Mouse (Mus musculus) left cerebral cortex, adult 9 months (tissue): ENCODE measurements around the gene Ttc32.
A peak's percentile ranks its signal among the peaks of the same experiment; 100 is the strongest.
"Not testable (repeated sequence)": the region's sequence is repeated elsewhere in the genome, so short reads cannot be mapped to it uniquely, and the experiment has no call there.

Source experiments
- DNase-seq, 2 experiments: peaks; one replicate each; pipeline ENCODE4 v3.0.0; 2022; ENCODE audit warnings: low spot score in 2 of 2

Ttc32 gene

DNA sequence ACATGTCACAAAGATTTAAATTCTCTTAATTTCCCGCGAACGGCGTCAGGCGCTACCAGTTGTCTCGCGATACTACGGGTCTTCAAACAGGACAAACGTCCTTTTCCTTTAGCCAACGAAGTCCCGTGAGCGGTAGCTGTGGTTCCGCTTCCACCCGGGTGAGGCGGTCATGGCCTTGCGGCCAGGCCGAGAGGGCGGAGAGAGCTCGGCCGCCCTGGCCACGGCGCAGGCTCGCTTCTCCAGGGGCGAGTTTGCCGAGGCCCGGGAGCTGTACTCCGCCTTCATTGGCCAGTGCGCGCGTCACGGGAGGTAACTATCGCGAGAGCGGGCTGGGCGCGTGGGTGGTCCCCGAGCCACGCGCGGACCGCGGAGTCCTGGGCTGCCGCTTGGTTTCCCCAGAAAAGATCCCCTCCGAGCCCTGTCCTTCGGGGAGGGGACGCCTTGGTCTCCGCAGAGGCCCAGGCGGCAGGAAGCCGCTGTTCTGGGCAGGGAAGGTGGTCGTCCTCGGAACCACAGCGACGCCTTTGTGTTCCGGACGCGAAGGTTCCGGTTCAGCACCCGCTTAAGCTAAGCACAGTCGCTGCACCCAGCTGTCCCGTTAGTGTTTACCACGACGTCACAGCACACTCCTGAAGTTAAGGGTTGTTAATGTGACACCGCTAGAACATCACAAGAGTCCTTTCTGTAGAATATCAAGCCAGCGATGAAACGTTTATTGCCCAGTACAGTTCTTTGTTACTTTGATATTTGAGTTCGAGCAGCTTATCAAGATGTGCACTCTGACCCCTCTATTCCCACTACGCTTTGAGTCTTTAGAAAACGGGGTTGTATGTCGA lies at the start of gene Ttc32:
Ttc32 (plus strand) TSS at position 110 of the 836 bp plus-strand sequence.
- DNase-seq = peak; percentile 81 to 96

GRCm38 (mm10) chr12:8993231-8993630 lies 36.6 kb upstream of the Ttc32 start:
- no peak for DNase-seq

- DNase-seq = no peak
Measured at GRCm38 (mm10) chr12:8998318-8998717, 31.5 kb upstream of the Ttc32 start.

- peak in 1 of 2 experiments; percentile 60 for DNase-seq
Measured at GRCm38 (mm10) chr12:9002038-9002648, 27.7 kb upstream of the Ttc32 start.

- DNase-seq = no peak
Measured at GRCm38 (mm10) chr12:9007146-9007545, 22.7 kb upstream of the Ttc32 start.

- DNase-seq = no peak
Measured at GRCm38 (mm10) chr12:9007811-9008210, 22.0 kb upstream of the Ttc32 start.

- no peak for DNase-seq
Measured at GRCm38 (mm10) chr12:9010311-9010710, 19.5 kb upstream of the Ttc32 start.

GRCm38 (mm10) chr12:9016376-9016775 lies 13.4 kb upstream of the Ttc32 start:
- DNase-seq = no peak

- DNase-seq = no peak
Measured at GRCm38 (mm10) chr12:9020431-9020830, 9.4 kb upstream of the Ttc32 start.

DNA sequence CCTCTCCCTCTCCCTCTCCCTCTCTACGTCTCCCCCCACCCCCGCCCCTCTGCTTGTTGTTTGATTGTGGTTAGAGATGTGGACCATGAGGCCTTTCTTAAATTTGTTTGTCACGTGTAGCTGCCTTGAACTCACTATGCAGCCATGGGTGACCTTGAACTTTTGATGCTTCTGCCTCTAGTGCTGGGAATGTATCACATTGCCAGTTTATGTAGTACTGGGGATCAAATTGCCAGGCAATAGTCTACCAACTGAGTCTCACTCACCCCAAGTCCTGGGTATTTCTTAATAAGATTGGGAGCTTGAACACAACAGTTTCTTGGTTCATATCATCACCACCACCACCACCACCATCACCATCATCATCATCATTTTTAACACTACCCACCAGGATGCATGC lies 8.8 kb upstream of the Ttc32 start:
- no peak for DNase-seq

DNA sequence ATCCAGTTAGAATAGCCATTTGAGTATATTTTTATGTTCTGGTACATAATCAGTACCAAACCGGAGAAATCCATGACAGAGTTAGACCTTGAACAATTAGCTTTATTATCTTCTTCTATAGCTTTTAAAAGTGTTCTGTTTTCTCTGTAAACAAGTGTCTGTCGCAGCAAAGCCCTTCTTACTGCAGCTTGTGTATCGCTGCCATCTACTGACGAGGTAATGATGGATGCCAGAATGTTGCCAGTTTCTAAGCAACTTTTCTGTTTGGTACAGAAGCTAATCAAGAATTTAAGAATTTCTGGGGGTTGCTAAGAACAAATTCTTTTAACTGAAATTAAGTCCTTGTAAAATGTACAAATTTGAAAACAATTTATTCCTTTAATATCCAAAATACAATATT lies 6.8 kb upstream of the Ttc32 start:
- DNase-seq = no peak

GRCm38 (mm10) chr12:9024071-9024470 lies 5.7 kb upstream of the Ttc32 start:
- DNase-seq = no peak

DNA sequence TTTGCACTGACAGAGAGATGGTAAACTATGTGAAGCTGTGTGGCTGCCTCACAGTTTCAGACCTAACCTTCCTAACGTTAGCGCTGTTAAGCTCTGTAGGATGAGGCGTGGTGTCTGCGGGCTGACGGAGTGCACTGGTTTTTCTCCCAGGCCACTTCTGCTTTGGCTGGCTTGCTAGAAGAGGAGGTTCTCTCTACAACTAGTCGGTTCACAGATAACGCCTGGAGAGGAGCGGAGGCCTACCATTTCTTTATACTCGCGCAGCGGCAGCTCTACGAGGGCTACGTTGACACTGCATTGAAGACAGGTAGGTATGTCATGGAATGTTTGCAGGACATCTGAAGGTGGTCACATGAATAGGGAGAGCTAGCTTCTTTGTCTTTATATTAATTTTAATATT lies 5.1 kb upstream of the Ttc32 start:
- no peak for DNase-seq

DNA sequence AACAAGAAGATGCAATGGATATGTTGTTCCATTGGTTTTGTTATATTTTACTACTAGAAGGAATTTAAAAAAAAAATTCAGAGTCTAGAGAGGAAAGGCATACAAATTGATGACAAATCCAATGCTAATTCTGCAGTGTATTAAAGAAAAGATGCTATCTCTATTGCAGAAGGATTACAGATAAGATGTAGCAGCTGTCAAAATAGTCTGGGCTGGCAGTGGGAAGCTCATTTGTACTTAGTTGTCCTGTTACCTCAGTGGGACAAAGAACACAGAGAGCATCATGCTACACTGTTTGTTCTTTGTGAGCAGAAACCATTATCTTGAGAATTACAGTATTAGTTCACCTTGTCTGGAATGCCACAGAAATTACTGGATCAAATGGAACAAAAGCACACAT lies 3.0 kb upstream of the Ttc32 start:
- DNase-seq = no peak

- DNase-seq = not testable (repeated sequence)
Measured at GRCm38 (mm10) chr12:9028816-9029215, 981 bp upstream of the Ttc32 start.

DNA sequence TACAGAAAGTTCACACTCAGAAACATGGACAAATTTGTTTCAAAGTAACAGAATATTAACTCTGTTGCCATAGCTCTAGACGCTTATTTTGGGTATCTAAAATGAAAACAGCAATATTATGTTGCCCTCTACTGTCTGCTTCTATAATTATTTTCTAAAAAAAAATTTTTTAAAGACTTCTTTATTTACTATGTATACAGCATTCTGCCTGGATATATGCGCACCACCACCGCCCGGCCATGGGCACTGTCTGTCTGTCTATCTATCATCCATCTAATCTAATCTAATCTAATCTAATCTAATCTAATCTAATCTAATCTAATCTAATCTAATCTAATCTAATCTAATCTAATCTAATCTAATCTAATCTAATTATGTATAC lies 300 bp upstream of the Ttc32 start:
- DNase-seq = no peak

GRCm38 (mm10) chr12:9031166-9031565 lies 1.4 kb downstream of the Ttc32 start:
- no peak for DNase-seq

- no peak for DNase-seq
Measured at GRCm38 (mm10) chr12:9033140-9033539, 3.3 kb downstream of the Ttc32 start.

DNA sequence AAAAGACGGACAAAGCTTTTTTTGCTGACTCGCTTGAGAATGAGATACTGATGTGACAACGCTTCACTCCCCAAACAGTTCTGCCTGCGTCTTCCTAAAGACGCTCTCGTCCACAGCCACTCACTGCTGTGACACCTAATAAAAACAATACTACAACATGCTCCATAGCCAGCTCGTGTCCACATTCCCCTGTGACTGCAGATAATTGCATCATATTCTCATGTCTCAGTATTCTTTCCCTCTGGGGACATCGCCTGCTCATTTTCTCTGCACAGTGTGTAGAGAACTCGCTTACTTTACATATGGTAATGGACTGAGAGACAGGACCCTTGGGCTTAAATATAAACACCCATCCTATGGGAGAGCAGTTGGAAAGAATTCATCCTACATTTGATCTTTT lies 6.6 kb downstream of the Ttc32 start:
- no peak for DNase-seq

- DNase-seq = no peak
Measured at GRCm38 (mm10) chr12:9040177-9040576, 10.4 kb downstream of the Ttc32 start.

GRCm38 (mm10) chr12:9040686-9041085 lies 10.9 kb downstream of the Ttc32 start:
- no peak for DNase-seq

DNA sequence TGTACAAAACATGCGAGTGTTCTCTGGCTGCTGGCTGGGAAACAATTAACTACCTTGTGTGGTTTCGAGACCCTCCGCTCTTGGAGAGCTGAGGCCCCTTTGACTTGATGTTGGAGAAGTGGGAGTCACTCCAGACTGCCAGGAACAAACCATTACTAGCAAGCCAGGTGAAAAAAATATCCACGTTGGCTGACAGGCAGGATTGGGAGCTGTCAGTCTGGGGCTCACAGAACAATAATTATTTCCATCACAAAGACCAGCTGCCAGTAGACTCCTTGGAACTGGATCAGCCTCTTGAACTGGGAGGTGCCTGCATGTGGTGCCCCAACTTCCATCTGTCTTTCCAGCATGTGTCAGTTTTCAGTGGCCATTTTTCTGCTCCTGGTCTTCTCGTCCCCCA lies 12.5 kb downstream of the Ttc32 start:
- DNase-seq = no peak

DNA sequence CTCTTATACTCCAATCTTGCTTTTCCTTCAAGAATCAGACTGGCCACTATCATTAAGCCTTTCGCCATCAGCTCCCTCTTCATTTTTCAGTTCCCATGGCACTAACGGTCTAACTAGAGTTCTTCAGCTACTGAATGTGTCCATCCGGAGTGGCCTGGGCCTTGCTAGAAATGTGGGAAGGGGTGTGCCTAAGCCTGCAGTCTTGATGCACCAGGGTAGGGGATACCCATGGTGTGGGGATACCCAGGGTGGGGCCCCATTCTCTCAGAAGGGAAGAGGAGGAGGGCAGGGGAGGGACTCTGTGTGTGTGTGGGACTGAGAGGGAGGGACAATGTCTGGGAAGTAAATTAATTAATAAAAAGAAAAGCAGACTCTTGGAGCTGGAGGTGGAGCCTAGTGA lies 13.0 kb downstream of the Ttc32 start:
- no peak for DNase-seq
